ENCODE assay signal across 31 mouse cellular contexts in genomic region chr16:32157369-32157768, GRCm38 (mm10). TPM values are rescaled to one million over a fixed set of nuclear protein-coding genes. Genes with fewer than 3 reads are reported as not detected.
DNase-seq lines count a peak whose midpoint lies in the region; ATAC-seq lines count a peak whose summit lies in the region.
"Had no signal": no experiment of that assay in that cellular context is flagged by ENCODE, and none has a peak within 500 bp of the region (broad histone marks: within the 10 kb centered on the region; RNA-seq: fewer than 3 reads in every experiment).

No protein-coding gene starts in this region.

- H3K4me2 ChIP-seq in kidney, embryonic 16.5 days (replicated peaks; ENCODE audit: low read depth, low read length): no peak overlapping the region
- H3K4me2 ChIP-seq in forebrain, embryonic 16.5 days (ENCODE audit: low read length): no peak overlapping the region
- H3K4me2 ChIP-seq: hindbrain, embryonic 13.5 days; limb, embryonic 13.5 days; midbrain, embryonic 12.5 days; neural tube, embryonic 15.5 days; stomach, embryonic 15.5 days had no signal

- no peak overlapping the region for H3K27ac ChIP-seq in kidney, embryonic 16.5 days (ENCODE audit: low read length)
- H3K27ac ChIP-seq in forebrain, embryonic 16.5 days (ENCODE audit: low read length): peak overlapping the region; percentile 69
- H3K27ac ChIP-seq: hindbrain, embryonic 13.5 days; limb, embryonic 13.5 days; midbrain, embryonic 12.5 days; neural tube, embryonic 15.5 days; stomach, embryonic 15.5 days had no signal

- 88% methylated on average over 2 of the region's 2 CpGs for WGBS in kidney, embryonic 16.5 days
- 85% methylated on average over 2 of the region's 2 CpGs for WGBS in forebrain, embryonic 16.5 days

- peaks cover 3% of the 10 kb centered on the region; the same call in 1 of the 2 replicates for H3K4me1 ChIP-seq in kidney, embryonic 16.5 days (ENCODE audit: insufficient read depth, low read length)
- peaks cover 23% of the 10 kb centered on the region for H3K4me1 ChIP-seq in forebrain, embryonic 16.5 days (replicated peaks; ENCODE audit: control insufficient read depth, insufficient read depth, low read length)
- H3K4me1 ChIP-seq: limb, embryonic 13.5 days; midbrain, embryonic 12.5 days; stomach, embryonic 15.5 days had no signal

- H3K27me3 ChIP-seq in kidney, embryonic 16.5 days (ENCODE audit: insufficient read depth, low read length): no peaks in the 10 kb centered on the region
- H3K27me3 ChIP-seq in forebrain, embryonic 16.5 days (replicated peaks; ENCODE audit: control insufficient read depth, insufficient read depth, low read length): no peaks in the 10 kb centered on the region
- H3K27me3 ChIP-seq: hindbrain, embryonic 13.5 days; limb, embryonic 13.5 days; midbrain, embryonic 12.5 days; neural tube, embryonic 15.5 days; stomach, embryonic 15.5 days had no signal

- peak; percentile 14 for DNase-seq in cerebellum, adult 9-11 months
- no peak for DNase-seq in cerebellum, adult 11-12 months
- peak; percentile 39 for DNase-seq in kidney, adult 9 months
- DNase-seq in adipocyte (ENCODE audit: low spot score): peak; percentile 62
- DNase-seq in gastrocnemius, postnatal 25 days: no peak
- DNase-seq: cerebellum, adult 8-10 months; heart, postnatal 36 days; kidney, adult 18-20 months; layer of hippocampus, adult 9-11 months; lung, adult 2 months; right cerebral cortex, adult 18-20 months; right cerebral cortex, postnatal 4 days; thymus, postnatal 25 days had no signal

- no peak overlapping the region for H3K4me3 ChIP-seq in kidney, embryonic 16.5 days (ENCODE audit: low read length)
- no peak overlapping the region for H3K4me3 ChIP-seq in forebrain, embryonic 16.5 days (replicated peaks; ENCODE audit: low read length)
- H3K4me3 ChIP-seq: hindbrain, embryonic 13.5 days; limb, embryonic 13.5 days; midbrain, embryonic 12.5 days; neural tube, embryonic 15.5 days; stomach, embryonic 15.5 days had no signal

- no peaks in the 10 kb centered on the region for H3K9me3 ChIP-seq in kidney, embryonic 16.5 days (ENCODE audit: low read length)
- no peaks in the 10 kb centered on the region for H3K9me3 ChIP-seq in forebrain, embryonic 16.5 days (ENCODE audit: control insufficient read depth, low read length)
- H3K9me3 ChIP-seq: hindbrain, embryonic 13.5 days; limb, embryonic 13.5 days; midbrain, embryonic 12.5 days; neural tube, embryonic 15.5 days; stomach, embryonic 15.5 days had no signal

- ATAC-seq in kidney, embryonic 16.5 days (ENCODE audit: low FRiP score, low TSS enrichment): no peak
- no peak for ATAC-seq in forebrain, embryonic 16.5 days

- no peaks in the 10 kb centered on the region for H3K36me3 ChIP-seq in kidney, embryonic 16.5 days (ENCODE audit: insufficient read depth, low read length)
- no peaks in the 10 kb centered on the region for H3K36me3 ChIP-seq in forebrain, embryonic 16.5 days (ENCODE audit: control insufficient read depth, insufficient read depth)
- H3K36me3 ChIP-seq: hindbrain, embryonic 13.5 days; limb, embryonic 13.5 days; midbrain, embryonic 12.5 days; neural tube, embryonic 15.5 days; stomach, embryonic 15.5 days had no signal

- H3K9ac ChIP-seq in kidney, embryonic 16.5 days (replicated peaks; ENCODE audit: low read length): no peak overlapping the region
- H3K9ac ChIP-seq in forebrain, embryonic 16.5 days (replicated peaks; ENCODE audit: low read depth, low read length): no peak overlapping the region
- H3K9ac ChIP-seq: hindbrain, embryonic 13.5 days; limb, embryonic 13.5 days; midbrain, embryonic 12.5 days; neural tube, embryonic 15.5 days; stomach, embryonic 15.5 days had no signal

RNA-seq across cellular contexts. Expression of gene Nrros, which starts 8.0 kb away (rescaled TPM):
- polyA plus RNA-seq in kidney, embryonic 16.5 days (2015; fragmentation: Nextera tagmentation; extraction: Ambion mirVana): 18.1 and 22.2 TPM in 2 replicates
- 9.0 TPM in 2 replicates for polyA plus RNA-seq in forebrain, embryonic 16.5 days (2015; fragmentation: Nextera tagmentation; extraction: Ambion mirVana)
- total RNA-seq in gastrocnemius, postnatal 25 days (2021): 1 to 10 TPM; 1.9 to 2.5 TPM
- polyA plus RNA-seq: C2C12 had no signal

RNA-seq across cellular contexts. Expression of gene Bex6, which starts 22.3 kb away (rescaled TPM):
- not detected in 2 replicates for polyA plus RNA-seq in kidney, embryonic 16.5 days (2015; fragmentation: Nextera tagmentation; extraction: Ambion mirVana)
- not detected in 2 replicates for polyA plus RNA-seq in forebrain, embryonic 16.5 days (2015; fragmentation: Nextera tagmentation; extraction: Ambion mirVana)
- not detected for total RNA-seq in gastrocnemius, postnatal 25 days (2021)
- total RNA-seq: gastrocnemius, adult 18-20 months; gastrocnemius, postnatal 4 days; heart, adult 8-10 months; heart, postnatal 36 days; left cerebral cortex, adult 18-20 months; left cerebral cortex, postnatal 25 days; MEL had no signal
- polyA plus RNA-seq: C2C12; cortical plate, adult 2 months; embryonic facial prominence, embryonic 11.5 days; heart, embryonic 14.5 days; hindbrain, embryonic 13.5 days; large intestine, adult 2 months; limb, embryonic 13.5 days; lung, adult 2 months; midbrain, embryonic 12.5 days; neural tube, embryonic 15.5 days had no signal

RNA-seq across cellular contexts. Expression of gene Cep19, which starts 57.8 kb away (rescaled TPM):
- 42.6 and 44.5 TPM in 2 replicates for polyA plus RNA-seq in kidney, embryonic 16.5 days (2015; fragmentation: Nextera tagmentation; extraction: Ambion mirVana)
- 48.4 and 56.3 TPM in 2 replicates for polyA plus RNA-seq in forebrain, embryonic 16.5 days (2015; fragmentation: Nextera tagmentation; extraction: Ambion mirVana)
- 1 to 10 TPM; 7.7 to 7.9 TPM for total RNA-seq in gastrocnemius, postnatal 25 days (2021)

RNA-seq across cellular contexts. Expression of gene Pigx, which starts 57.8 kb away (rescaled TPM):
- polyA plus RNA-seq in kidney, embryonic 16.5 days (2015; fragmentation: Nextera tagmentation; extraction: Ambion mirVana): 130 and 136 TPM in 2 replicates
- polyA plus RNA-seq in forebrain, embryonic 16.5 days (2015; fragmentation: Nextera tagmentation; extraction: Ambion mirVana): 121 and 122 TPM in 2 replicates
- 10 to 100 TPM; 12.6 to 14.0 TPM for total RNA-seq in gastrocnemius, postnatal 25 days (2021)

Comparison
In these comparisons a context has a peak if more than half of its experiments do, and no peak if none do; other contexts are left out.
1. DNase-seq: peak in cerebellum, adult 9-11 months (single experiment), kidney, adult 9 months (single experiment) and adipocyte (single experiment); none in cerebellum, adult 11-12 months (single experiment) and gastrocnemius, postnatal 25 days (single experiment).